Mouse (Mus musculus) testis, adult 2 months (tissue): ENCODE measurements around the gene Nudt6. TPM values are rescaled to one million over a fixed set of nuclear protein-coding genes. Genes with fewer than 3 reads are reported as not detected.

ENCODE experiments used
- H3K27ac ChIP-seq: fragments of 200-500 bp; 2 replicates; pipeline ENCODE4 v1.5.1; 2012; ENCODE audit warnings: low read depth, low read length; ENCODE audit not compliant: control insufficient read depth, insufficient read depth
- H3K27me3 ChIP-seq: fragments of 200-500 bp; 2 replicates; pipeline ENCODE4 v1.6.1; 2012; ENCODE audit warnings: mild to moderate bottlenecking, low read length, moderate library complexity; ENCODE audit not compliant: control insufficient read depth, insufficient read depth
- H3K36me3 ChIP-seq: fragments of 200-500 bp; 2 replicates; pipeline ENCODE4 v1.6.1; 2012; ENCODE audit warnings: mild to moderate bottlenecking, low read length; ENCODE audit not compliant: control insufficient read depth, insufficient read depth
- H3K4me1 ChIP-seq: fragments of 200-500 bp; 2 replicates; pipeline ENCODE4 v1.6.1; 2012; ENCODE audit warnings: low read length; ENCODE audit not compliant: control insufficient read depth, insufficient read depth
- H3K4me3 ChIP-seq: fragments of 200-500 bp; 2 replicates; pipeline ENCODE4 v1.5.1; 2012; ENCODE audit warnings: low read depth, mild to moderate bottlenecking, low read length, moderate library complexity, mixed read lengths; ENCODE audit not compliant: control insufficient read depth
- CTCF ChIP-seq: fragments of 200-500 bp; IDR thresholded peaks from 2 replicates; pipeline ENCODE4 v1.5.1; 2012; ENCODE audit warnings: low read depth, mild to moderate bottlenecking, inconsistent platforms, low read length, moderate library complexity; ENCODE audit not compliant: control insufficient read depth, insufficient read depth, insufficient replicate concordance
- POLR2A ChIP-seq: fragments of 200-500 bp; IDR thresholded peaks from 2 replicates; pipeline ENCODE4 v1.6.1; 2012; ENCODE audit warnings: low read depth, mild to moderate bottlenecking, inconsistent platforms, low read length, moderate library complexity; ENCODE audit not compliant: control insufficient read depth
- polyA plus RNA-seq: library from polyadenylated mRNA; depleted of rRNA; stranded (reverse); fragments of >200 nt; gene quantifications from 2 replicates; pipeline ENCODE4 v1.2.3, GENCODE M21; 2012; rRNA removed

Nudt6 gene
- polyA plus RNA-seq, result 4.1 and 5.1 TPM in 2 replicates

GRCm38 (mm10) chr3:37420072-37420471, at the start of gene Nudt6:
TSS of gene Nudt6 (minus strand) at chr3:37420211.
- 0 out of 2 replicates have a peak, but pooled peaks cover 2% of the 10 kb centered on the region for H3K4me1 ChIP-seq

GRCm38 (mm10) chr3:37469353-37469752, 49.3 kb upstream of the Nudt6 start:
- Histone ChIP-seq H3K36me3 (no peaks in the 10 kb centered on the region; the same call in 1 of the 2 replicates), H3K4me3 (no peak overlapping the region), H3K27ac (no peak overlapping the region), H3K4me1 (no peaks in the 10 kb centered on the region), H3K27me3 (no peaks in the 10 kb centered on the region)
- TF ChIP-seq POLR2A, result no peak

More at GRCm38 (mm10) chr3:37420072-37420471, at the start of gene Nudt6:
- TF ChIP-seq POLR2A (peak; percentile 68; the same call in 1 of the 2 replicates), CTCF (no peak; the same call in 1 of the 2 replicates)
- Histone ChIP-seq H3K27me3 (no peaks in the 10 kb centered on the region), H3K4me3 (peak within 1 kb of the TSS; percentile 97), H3K27ac (peak within 1 kb of the TSS; percentile 97), H3K36me3 (no peaks in the 10 kb centered on the region)

- TF ChIP-seq POLR2A (no peak), CTCF (no peak)
- Histone ChIP-seq H3K4me1 (no peaks in the 10 kb centered on the region), H3K27ac (no peak overlapping the region), H3K27me3 (no peaks in the 10 kb centered on the region), H3K4me3 (no peak overlapping the region), H3K36me3 (no peaks in the 10 kb centered on the region; the same call in 1 of the 2 replicates)
Observed at GRCm38 (mm10) chr3:37468170-37468569, 48.2 kb upstream of the Nudt6 start.

GRCm38 (mm10) chr3:37455992-37456391, 36.0 kb upstream of the Nudt6 start:
- Histone ChIP-seq H3K4me3 (no peak overlapping the region), H3K4me1 (no peaks in the 10 kb centered on the region), H3K36me3 (no peaks in the 10 kb centered on the region), H3K27ac (no peak overlapping the region), H3K27me3 (no peaks in the 10 kb centered on the region)
- TF ChIP-seq CTCF, result no peak
- no peak for TF ChIP-seq POLR2A

- Histone ChIP-seq H3K27ac (no peak overlapping the region), H3K36me3 (peaks cover 2% of the 10 kb centered on the region; the same call in 1 of the 2 replicates), H3K4me1 (no peaks in the 10 kb centered on the region), H3K27me3 (no peaks in the 10 kb centered on the region), H3K4me3 (no peak overlapping the region)
- TF ChIP-seq CTCF, result no peak
- no peak for TF ChIP-seq POLR2A
Observed at GRCm38 (mm10) chr3:37443409-37443808, 23.4 kb upstream of the Nudt6 start.

GRCm38 (mm10) chr3:37439770-37440169, 19.8 kb upstream of the Nudt6 start:
- Histone ChIP-seq H3K36me3 (peaks cover 2% of the 10 kb centered on the region; the same call in 1 of the 2 replicates), H3K27me3 (no peaks in the 10 kb centered on the region), H3K27ac (no peak overlapping the region), H3K4me1 (no peaks in the 10 kb centered on the region), H3K4me3 (no peak overlapping the region)
- no peak for TF ChIP-seq CTCF
- TF ChIP-seq POLR2A, result no peak

GRCm38 (mm10) chr3:37430359-37430758, 10.3 kb upstream of the Nudt6 start:
- Histone ChIP-seq H3K4me1 (no peaks in the 10 kb centered on the region), H3K27me3 (no peaks in the 10 kb centered on the region), H3K4me3 (no peak overlapping the region), H3K36me3 (peaks cover 4% of the 10 kb centered on the region; the same call in 1 of the 2 replicates), H3K27ac (no peak overlapping the region)
- TF ChIP-seq CTCF (no peak), POLR2A (no peak)

- Histone ChIP-seq H3K4me3 (no peak overlapping the region), H3K27ac (no peak overlapping the region), H3K36me3 (peaks cover 3% of the 10 kb centered on the region; the same call in 1 of the 2 replicates), H3K4me1 (no peaks in the 10 kb centered on the region), H3K27me3 (no peaks in the 10 kb centered on the region)
- TF ChIP-seq CTCF, result no peak
- no peak for TF ChIP-seq POLR2A
Observed at GRCm38 (mm10) chr3:37426069-37426468, 6.1 kb upstream of the Nudt6 start.
